Mouse (Mus musculus) midbrain, embryonic 16.5 days (tissue): ENCODE data around the gene Cep295. TPM values are rescaled to one million over a fixed set of nuclear protein-coding genes. Genes with fewer than 3 reads are reported as not detected.

Experiments
- ATAC-seq: fragments of 200-750 bp; cut with Nextera tagmentation; 2 replicates; pipeline ENCODE4 v1.8.0; 2017; ENCODE audit warnings: moderate TSS enrichment
- H3K27ac ChIP-seq: fragments of 300-500 bp; sonication (generic); 2 replicates; pipeline ENCODE4 v1.5.1; 2014; ENCODE audit warnings: mild to moderate bottlenecking, low read length, mixed read lengths
- H3K27me3 ChIP-seq: fragments of 300-500 bp; sonication (generic); 2 replicates; pipeline ENCODE4 v1.6.1; 2014; ENCODE audit warnings: low read depth, low read length, mixed read lengths; ENCODE audit not compliant: control insufficient read depth, insufficient read depth
- H3K36me3 ChIP-seq: fragments of 300-500 bp; sonication (generic); 2 replicates; pipeline ENCODE4 v1.6.1; 2014; ENCODE audit warnings: mild to moderate bottlenecking, low read length, moderate library complexity, mixed read lengths; ENCODE audit not compliant: control insufficient read depth, insufficient read depth
- H3K4me1 ChIP-seq: fragments of 300-500 bp; sonication (generic); 2 replicates; pipeline ENCODE4 v1.6.1; 2014; ENCODE audit warnings: mild to moderate bottlenecking, low read length, mixed read lengths; ENCODE audit not compliant: control insufficient read depth, insufficient read depth
- H3K4me2 ChIP-seq: fragments of 300-500 bp; sonication (generic); 2 replicates; pipeline ENCODE4 v1.6.1; 2014; ENCODE audit warnings: mild to moderate bottlenecking, low read length, mixed read lengths
- H3K4me3 ChIP-seq: fragments of 300-500 bp; sonication (generic); 2 replicates; pipeline ENCODE4 v1.5.1; 2014; ENCODE audit warnings: low read depth, mild to moderate bottlenecking, low read length, moderate library complexity, mixed read lengths
- H3K9ac ChIP-seq: fragments of 300-500 bp; sonication (generic); 2 replicates; pipeline ENCODE4 v1.6.1; 2014; ENCODE audit warnings: low read depth, low read length, mixed read lengths
- H3K9me3 ChIP-seq: fragments of 300-500 bp; sonication (generic); replicated peaks from 2 replicates; pipeline ENCODE4 v1.6.1; 2014; ENCODE audit warnings: mild to moderate bottlenecking, low read length, mixed read lengths; ENCODE audit not compliant: control insufficient read depth, poor library complexity, severe bottlenecking
- WGBS: fragments of 180-500 bp; shearing (Covaris S2); extraction: QIAGEN DNeasy Blood & Tissue Kit; methylation state at CpG from one replicate; pipeline ENCODE4 v1.1.7; 2014; 5-methylcytosine and 5-hydroxymethylcytosine counted together
- polyA plus RNA-seq: library from polyadenylated mRNA; unstranded; fragments of >200 nt; fragmentation: Nextera tagmentation; extraction: Ambion mirVana; gene quantifications from 2 replicates; pipeline ENCODE4 v1.2.1, GENCODE M21; 2015

The Cep295 gene
- polyA plus RNA-seq, 1 experiment from 2014 or later, result 13.0 TPM

- Histone ChIP-seq H3K4me3 (no peak overlapping the region), H3K9ac (no peak overlapping the region), H3K27me3 (no peaks in the 10 kb centered on the region), H3K27ac (no peak overlapping the region), H3K36me3 (peaks cover 46% of the 10 kb centered on the region), H3K4me2 (no peak overlapping the region), H3K9me3 (no peaks in the 10 kb centered on the region), H3K4me1 (peaks cover 17% of the 10 kb centered on the region)
- 89% methylated on average over 2 of the region's 2 CpGs for WGBS
- no peak for ATAC-seq
Observed at GRCm38 (mm10) chr9:15312054-15312735, 45.4 kb downstream of the Cep295 start.

GRCm38 (mm10) chr9:15310179-15310578, 47.4 kb downstream of the Cep295 start:
- Histone ChIP-seq H3K9me3 (no peaks in the 10 kb centered on the region), H3K27ac (no peak overlapping the region), H3K4me2 (no peak overlapping the region), H3K9ac (no peak overlapping the region), H3K4me1 (peaks cover 25% of the 10 kb centered on the region), H3K36me3 (peaks cover 37% of the 10 kb centered on the region), H3K4me3 (no peak overlapping the region), H3K27me3 (no peaks in the 10 kb centered on the region)
- WGBS, result 93% methylated on average over 1 of the region's 1 CpGs
- ATAC-seq, result no peak

GRCm38 (mm10) chr9:15309425-15309824, 48.2 kb downstream of the Cep295 start:
- ATAC-seq, result no peak
- Histone ChIP-seq H3K36me3 (peaks cover 30% of the 10 kb centered on the region), H3K27me3 (no peaks in the 10 kb centered on the region), H3K9ac (no peak overlapping the region), H3K27ac (no peak overlapping the region), H3K4me1 (peaks cover 25% of the 10 kb centered on the region), H3K4me2 (no peak overlapping the region), H3K9me3 (no peaks in the 10 kb centered on the region), H3K4me3 (no peak overlapping the region)
- 85% methylated on average over 4 of the region's 4 CpGs for WGBS

- no peak overlapping the region for H3K27ac ChIP-seq
- H3K27me3 ChIP-seq, result no peaks in the 10 kb centered on the region
- H3K4me1 ChIP-seq, result peaks cover 25% of the 10 kb centered on the region
- peaks cover 19% of the 10 kb centered on the region for H3K36me3 ChIP-seq
- H3K4me3 ChIP-seq, result no peak overlapping the region
- 51% methylated on average over 2 of the region's 2 CpGs for WGBS
- H3K9me3 ChIP-seq, result no peaks in the 10 kb centered on the region
- H3K9ac ChIP-seq, result no peak overlapping the region
- H3K4me2 ChIP-seq, result no peak overlapping the region
- no peak for ATAC-seq
Observed at GRCm38 (mm10) chr9:15308254-15308653, 49.3 kb downstream of the Cep295 start.

GRCm38 (mm10) chr9:15307257-15307656, 50.3 kb downstream of the Cep295 start:
- Histone ChIP-seq H3K27ac (no peak overlapping the region), H3K9ac (peak overlapping the region; percentile 98), H3K36me3 (peaks cover 13% of the 10 kb centered on the region), H3K4me3 (peak overlapping the region; percentile 94), H3K9me3 (no peaks in the 10 kb centered on the region), H3K4me1 (peaks cover 25% of the 10 kb centered on the region), H3K27me3 (no peaks in the 10 kb centered on the region), H3K4me2 (peak overlapping the region; percentile 78)
- 12% methylated on average over 6 of the region's 6 CpGs for WGBS
- ATAC-seq, result no peak

- Histone ChIP-seq H3K4me1 (peaks cover 25% of the 10 kb centered on the region), H3K9ac (peak within 1 kb of the TSS; percentile 98), H3K36me3 (peaks cover 8% of the 10 kb centered on the region; the same call in 1 of the 2 replicates)
Observed at GRCm38 (mm10) chr9:15306398-15307119, 51.0 kb downstream of the Cep295 start, which contains the start of gene 4931406C07Rik. Gene 4931406C07Rik, minus strand, starts transcription at chr9:15306448.

GRCm38 (mm10) chr9:15305503-15306397, 51.8 kb downstream of the Cep295 start, which contains the start of gene Taf1d:
Gene Taf1d, plus strand, starts transcription at chr9:15306214.
- H3K9me3 ChIP-seq, result no peaks in the 10 kb centered on the region
- peak; percentile 99 for ATAC-seq
- H3K9ac ChIP-seq, result peak within 1 kb of the TSS; percentile 98
- peak within 1 kb of the TSS; percentile 91 for H3K27ac ChIP-seq
- peak within 1 kb of the TSS; percentile 78 for H3K4me2 ChIP-seq
- 14% methylated on average over 45 of the region's 45 CpGs for WGBS
- peak within 1 kb of the TSS; percentile 94 for H3K4me3 ChIP-seq
- peaks cover 6% of the 10 kb centered on the region; the same call in 1 of the 2 replicates for H3K36me3 ChIP-seq
- H3K27me3 ChIP-seq, result no peaks in the 10 kb centered on the region
- peaks cover 25% of the 10 kb centered on the region for H3K4me1 ChIP-seq

More at GRCm38 (mm10) chr9:15306398-15307119, 51.0 kb downstream of the Cep295 start, which contains the start of gene 4931406C07Rik:
- peak within 1 kb of the TSS; percentile 94 for H3K4me3 ChIP-seq
- no peaks in the 10 kb centered on the region for H3K9me3 ChIP-seq
- peak within 1 kb of the TSS; percentile 91 for H3K27ac ChIP-seq
- no peaks in the 10 kb centered on the region for H3K27me3 ChIP-seq
- peak within 1 kb of the TSS; percentile 78 for H3K4me2 ChIP-seq
- WGBS, result under 1% methylated on average over 35 of the region's 35 CpGs
- peak; percentile 91 for ATAC-seq

GRCm38 (mm10) chr9:15302881-15303280, 54.7 kb downstream of the Cep295 start:
- 79% methylated on average over 2 of the region's 2 CpGs for WGBS
- Histone ChIP-seq H3K9ac (no peak overlapping the region), H3K9me3 (no peaks in the 10 kb centered on the region), H3K4me1 (peaks cover 15% of the 10 kb centered on the region), H3K27me3 (no peaks in the 10 kb centered on the region), H3K27ac (no peak overlapping the region), H3K4me2 (no peak overlapping the region), H3K36me3 (no peaks in the 10 kb centered on the region), H3K4me3 (no peak overlapping the region)
- no peak for ATAC-seq
